Mouse (Mus musculus): ENCODE measurements around the gene Egfr. TPM values are rescaled to one million over a fixed set of nuclear protein-coding genes. Genes with fewer than 3 reads are reported as not detected.

The Egfr gene
- polyA plus RNA-seq, 1 experiment, result 6.8 TPM

DNA sequence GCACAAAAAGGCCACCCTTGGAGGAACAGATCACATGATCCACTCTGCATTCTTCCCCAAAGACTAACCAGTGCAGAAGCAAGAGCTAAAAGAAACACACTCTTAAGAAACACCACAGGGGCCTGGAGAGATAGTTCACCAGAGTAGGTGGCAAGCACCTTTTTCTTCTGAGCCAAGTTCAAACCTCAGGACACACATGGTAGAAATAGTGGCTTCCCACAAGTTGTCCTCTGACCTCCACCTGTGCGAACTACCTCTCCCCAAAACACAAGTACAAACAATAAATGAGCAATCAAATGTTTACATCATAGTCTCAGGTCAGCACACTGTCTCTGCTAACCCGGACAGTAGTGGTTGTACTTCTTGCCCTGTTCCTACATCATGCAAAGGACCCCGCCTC lies 45.5 kb downstream of the Egfr start:
- no peak overlapping the region for H3K27ac ChIP-seq (ENCODE audit: insufficient read depth, low read length)
- no peak for TF ChIP-seq CTCF (IDR thresholded peaks at IDR 0.05; ENCODE audit: extremely low read depth, insufficient read depth, low read length)
- TF ChIP-seq POLR2A (IDR thresholded peaks at IDR 0.05; ENCODE audit: extremely low read depth, insufficient read depth, low read length), result no peak
- H3K4me3 ChIP-seq (ENCODE audit: insufficient read depth, low read length), result no peak overlapping the region
- no peaks in the 10 kb centered on the region; the same call in 1 of the 2 replicates for H3K4me1 ChIP-seq (ENCODE audit: control insufficient read depth, insufficient read depth, low read length)

DNA sequence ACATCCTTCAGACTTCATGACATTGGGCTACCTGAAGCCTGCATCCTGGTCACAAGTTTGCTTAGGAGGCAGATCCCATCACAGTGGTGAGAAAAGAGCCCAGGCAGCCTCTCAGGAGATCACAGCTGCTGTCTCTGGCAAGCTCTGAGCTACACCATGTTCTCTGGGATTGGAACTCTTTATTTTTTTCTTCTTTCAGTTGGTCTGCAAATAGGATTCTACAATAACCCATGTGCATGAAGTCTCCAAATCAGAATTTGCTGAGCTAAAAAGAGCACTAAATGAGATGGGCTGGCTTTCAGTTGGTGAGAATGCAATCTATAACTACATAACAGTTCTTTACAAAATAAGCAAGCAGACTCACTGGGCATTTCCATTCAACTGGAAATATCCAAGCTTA lies 46.1 kb downstream of the Egfr start:
- H3K4me3 ChIP-seq (ENCODE audit: insufficient read depth, low read length), result no peak overlapping the region
- TF ChIP-seq POLR2A (IDR thresholded peaks at IDR 0.05; ENCODE audit: extremely low read depth, insufficient read depth, low read length) (no peak), CTCF (IDR thresholded peaks at IDR 0.05; ENCODE audit: extremely low read depth, insufficient read depth, low read length) (no peak)
- no peak overlapping the region for H3K27ac ChIP-seq (ENCODE audit: insufficient read depth, low read length)
- H3K4me1 ChIP-seq (ENCODE audit: control insufficient read depth, insufficient read depth, low read length), result no peaks in the 10 kb centered on the region; the same call in 1 of the 2 replicates

DNA sequence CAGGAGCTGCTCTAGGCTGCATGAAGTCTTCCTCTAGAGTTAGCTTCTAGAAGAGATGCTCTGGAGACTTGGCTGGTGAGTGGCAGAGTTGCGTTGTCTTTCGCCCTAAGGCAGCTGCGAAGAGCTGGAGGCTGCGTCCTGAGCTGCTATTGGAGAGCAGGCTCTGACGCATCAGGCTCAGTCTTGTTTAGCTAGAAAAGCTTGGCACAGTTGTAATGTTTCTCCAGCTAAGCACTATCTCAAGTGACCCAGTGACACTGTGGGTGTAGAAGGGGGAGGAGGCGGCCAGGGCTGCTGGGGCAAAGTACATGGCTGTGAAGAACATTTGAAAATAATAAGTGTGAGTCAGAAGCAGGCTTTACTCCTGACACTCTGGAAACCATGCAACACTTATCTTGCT lies 48.5 kb downstream of the Egfr start:
- Histone ChIP-seq H3K27ac (ENCODE audit: insufficient read depth, low read length) (no peak overlapping the region), H3K4me1 (ENCODE audit: control insufficient read depth, insufficient read depth, low read length) (no peaks in the 10 kb centered on the region; the same call in 1 of the 2 replicates), H3K4me3 (ENCODE audit: insufficient read depth, low read length) (no peak overlapping the region)
- TF ChIP-seq CTCF (IDR thresholded peaks at IDR 0.05; ENCODE audit: extremely low read depth, insufficient read depth, low read length) (no peak), POLR2A (IDR thresholded peaks at IDR 0.05; ENCODE audit: extremely low read depth, insufficient read depth, low read length) (no peak)

DNA sequence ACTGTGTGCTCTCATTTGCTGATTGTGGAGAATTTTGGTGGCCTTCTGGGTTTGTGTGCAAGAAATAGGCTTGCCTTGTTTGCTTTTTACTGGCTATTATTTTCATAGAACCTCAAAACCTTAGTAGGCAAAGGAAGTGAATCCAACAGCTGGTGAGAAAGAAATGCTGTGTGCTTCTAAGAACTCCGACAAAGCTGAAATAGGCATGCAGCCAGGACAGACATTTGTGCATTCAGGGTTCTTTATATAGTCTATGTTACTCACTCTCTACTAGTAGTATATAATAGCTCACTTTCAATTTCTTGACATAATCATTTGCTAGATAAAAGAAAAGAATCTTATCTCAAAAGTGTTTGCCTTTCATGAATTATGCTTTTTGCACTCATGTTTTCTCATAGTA lies 50.7 kb downstream of the Egfr start:
- H3K4me3 ChIP-seq (ENCODE audit: insufficient read depth, low read length), result no peak overlapping the region
- H3K27ac ChIP-seq (ENCODE audit: insufficient read depth, low read length), result no peak overlapping the region
- no peaks in the 10 kb centered on the region; the same call in 1 of the 2 replicates for H3K4me1 ChIP-seq (ENCODE audit: control insufficient read depth, insufficient read depth, low read length)
- TF ChIP-seq POLR2A (IDR thresholded peaks at IDR 0.05; ENCODE audit: extremely low read depth, insufficient read depth, low read length) (no peak), CTCF (IDR thresholded peaks at IDR 0.05; ENCODE audit: extremely low read depth, insufficient read depth, low read length) (no peak)

DNA sequence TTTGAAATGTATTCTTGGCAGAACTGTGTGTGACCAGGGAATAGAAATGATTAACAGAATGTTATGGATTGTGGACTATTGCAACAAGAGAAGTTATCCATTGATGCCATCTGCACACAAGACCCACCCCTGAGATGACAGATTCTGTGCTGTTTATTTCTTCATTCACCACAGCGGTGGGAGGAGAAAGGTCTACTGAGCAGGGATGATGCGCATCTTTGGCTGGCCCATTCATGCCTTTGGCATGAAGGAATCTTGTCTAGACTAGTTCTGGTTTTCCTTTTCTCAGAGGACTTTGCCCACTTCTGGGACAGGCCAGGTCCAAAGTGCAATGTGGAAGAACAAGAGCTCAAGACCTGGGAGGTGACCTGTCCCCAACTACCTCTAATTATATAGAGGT lies 52.0 kb downstream of the Egfr start:
- Histone ChIP-seq H3K4me3 (ENCODE audit: insufficient read depth, low read length) (no peak overlapping the region), H3K27ac (ENCODE audit: insufficient read depth, low read length) (no peak overlapping the region), H3K4me1 (ENCODE audit: control insufficient read depth, insufficient read depth, low read length) (no peaks in the 10 kb centered on the region; the same call in 1 of the 2 replicates)
- TF ChIP-seq POLR2A (IDR thresholded peaks at IDR 0.05; ENCODE audit: extremely low read depth, insufficient read depth, low read length), result no peak
- TF ChIP-seq CTCF (IDR thresholded peaks at IDR 0.05; ENCODE audit: extremely low read depth, insufficient read depth, low read length), result no peak

DNA sequence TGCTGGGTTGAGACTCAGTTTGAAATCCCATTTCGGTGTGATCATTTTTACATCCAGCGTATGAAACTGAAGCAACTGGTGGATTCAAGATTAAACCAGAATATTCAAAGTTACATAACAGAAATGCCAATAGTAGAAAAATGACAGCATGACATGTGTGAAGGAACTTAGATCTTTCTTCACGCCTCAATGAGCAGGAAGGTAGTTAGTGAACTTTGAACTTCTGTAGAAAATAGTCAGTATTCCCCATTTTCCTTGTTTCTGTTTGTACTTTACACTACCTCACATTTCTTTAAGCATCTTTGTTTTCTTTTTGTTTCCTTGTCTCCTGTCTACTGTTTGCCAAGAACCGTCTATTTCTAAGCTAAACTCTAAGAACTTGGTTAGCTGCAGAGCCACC lies 53.9 kb downstream of the Egfr start:
- Histone ChIP-seq H3K4me1 (ENCODE audit: control insufficient read depth, insufficient read depth, low read length) (no peaks in the 10 kb centered on the region; the same call in none of the 2 replicates), H3K4me3 (ENCODE audit: insufficient read depth, low read length) (no peak overlapping the region), H3K27ac (ENCODE audit: insufficient read depth, low read length) (no peak overlapping the region)
- TF ChIP-seq POLR2A (IDR thresholded peaks at IDR 0.05; ENCODE audit: extremely low read depth, insufficient read depth, low read length), result no peak
- no peak for TF ChIP-seq CTCF (IDR thresholded peaks at IDR 0.05; ENCODE audit: extremely low read depth, insufficient read depth, low read length)

DNA sequence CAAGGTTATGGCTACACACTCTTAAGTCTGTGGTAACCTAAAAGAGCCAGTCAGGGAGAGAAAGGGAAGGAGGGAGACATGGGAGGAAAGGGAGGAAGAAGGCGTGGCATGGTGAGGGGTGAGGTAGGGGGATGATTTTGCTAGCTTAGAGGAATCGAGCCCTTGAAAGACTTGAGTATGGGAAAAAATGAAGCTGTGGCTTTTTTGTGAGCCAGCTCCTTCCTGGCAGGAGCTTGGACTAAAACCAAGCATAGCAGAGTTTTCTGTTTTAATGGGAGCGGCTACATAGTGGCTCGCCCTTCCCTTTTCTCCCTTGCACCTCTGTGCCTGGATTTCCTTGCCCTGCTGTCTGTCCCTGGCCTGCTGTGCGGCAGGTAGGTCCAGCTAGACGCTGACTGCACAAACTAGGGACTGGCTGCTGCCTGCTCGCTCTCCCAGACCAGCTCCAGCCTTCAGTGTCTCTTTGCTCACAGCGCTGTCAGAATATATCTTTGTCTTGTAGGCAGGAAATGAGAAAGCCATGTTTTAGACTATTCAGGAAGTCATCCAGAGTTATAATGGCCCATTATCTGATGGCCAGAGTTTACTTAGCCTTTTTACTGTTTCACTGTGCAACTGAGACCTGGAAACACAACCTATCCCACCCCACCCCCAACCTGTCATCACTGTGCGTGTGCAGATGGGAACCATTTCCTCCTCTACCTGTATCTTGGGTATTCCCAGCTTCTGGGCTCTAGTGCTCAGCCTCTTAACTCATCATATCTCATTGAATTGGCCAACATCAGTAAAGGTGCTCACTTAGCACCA lies 57.4 kb downstream of the Egfr start:
- Histone ChIP-seq H3K4me3 (ENCODE audit: insufficient read depth, low read length) (no peak overlapping the region), H3K4me1 (ENCODE audit: control insufficient read depth, insufficient read depth, low read length) (no peaks in the 10 kb centered on the region; the same call in 1 of the 2 replicates), H3K27ac (ENCODE audit: insufficient read depth, low read length) (no peak overlapping the region)
- TF ChIP-seq POLR2A (IDR thresholded peaks at IDR 0.05; ENCODE audit: extremely low read depth, insufficient read depth, low read length) (no peak), CTCF (IDR thresholded peaks at IDR 0.05; ENCODE audit: extremely low read depth, insufficient read depth, low read length) (no peak)

DNA sequence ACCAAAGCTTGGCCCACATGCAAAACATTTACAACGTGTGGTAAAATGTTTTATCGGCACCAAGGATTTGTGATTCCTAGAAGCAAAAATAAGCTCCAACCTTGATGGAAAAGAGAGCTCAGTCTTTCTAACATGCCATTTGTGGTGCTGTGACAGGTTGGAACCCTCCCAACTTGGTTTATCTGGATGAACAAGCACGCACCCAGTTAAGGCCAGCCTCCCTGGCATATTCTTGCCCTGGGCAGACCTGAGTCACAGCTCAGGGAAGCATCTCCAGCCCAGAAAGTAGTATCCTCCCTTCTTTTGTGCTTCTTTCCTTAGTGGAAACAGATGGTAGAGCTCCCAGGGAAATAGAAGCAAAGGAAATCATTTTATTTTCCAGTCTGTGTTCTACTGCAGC lies 58.1 kb downstream of the Egfr start:
- TF ChIP-seq POLR2A (IDR thresholded peaks at IDR 0.05; ENCODE audit: extremely low read depth, insufficient read depth, low read length) (no peak), CTCF (IDR thresholded peaks at IDR 0.05; ENCODE audit: extremely low read depth, insufficient read depth, low read length) (no peak)
- no peak overlapping the region for H3K27ac ChIP-seq (ENCODE audit: insufficient read depth, low read length)
- no peak overlapping the region for H3K4me3 ChIP-seq (ENCODE audit: insufficient read depth, low read length)
- H3K4me1 ChIP-seq (ENCODE audit: control insufficient read depth, insufficient read depth, low read length), result no peaks in the 10 kb centered on the region; the same call in 1 of the 2 replicates

DNA sequence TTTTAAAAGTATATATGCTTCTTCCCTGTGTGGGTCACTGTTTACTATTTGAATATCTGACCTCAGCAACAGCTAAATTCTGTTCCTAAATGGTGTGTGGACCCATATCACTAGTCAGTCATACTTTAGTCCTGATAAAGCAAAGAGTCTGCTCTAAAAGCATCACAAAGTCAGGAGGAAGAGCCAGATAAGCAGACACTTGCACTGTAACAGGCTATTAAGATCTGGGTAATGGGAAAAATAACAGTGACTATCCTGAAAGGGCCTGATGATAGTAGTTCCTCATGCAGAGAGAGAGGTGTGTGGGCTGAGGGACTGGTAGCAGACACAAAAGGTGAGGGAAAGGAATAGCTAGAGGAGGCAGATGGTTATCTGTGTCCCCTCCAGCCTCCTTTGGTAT lies 61.3 kb downstream of the Egfr start:
- H3K27ac ChIP-seq (ENCODE audit: insufficient read depth, low read length), result no peak overlapping the region
- TF ChIP-seq POLR2A (IDR thresholded peaks at IDR 0.05; ENCODE audit: extremely low read depth, insufficient read depth, low read length) (no peak), CTCF (IDR thresholded peaks at IDR 0.05; ENCODE audit: extremely low read depth, insufficient read depth, low read length) (no peak)

DNA sequence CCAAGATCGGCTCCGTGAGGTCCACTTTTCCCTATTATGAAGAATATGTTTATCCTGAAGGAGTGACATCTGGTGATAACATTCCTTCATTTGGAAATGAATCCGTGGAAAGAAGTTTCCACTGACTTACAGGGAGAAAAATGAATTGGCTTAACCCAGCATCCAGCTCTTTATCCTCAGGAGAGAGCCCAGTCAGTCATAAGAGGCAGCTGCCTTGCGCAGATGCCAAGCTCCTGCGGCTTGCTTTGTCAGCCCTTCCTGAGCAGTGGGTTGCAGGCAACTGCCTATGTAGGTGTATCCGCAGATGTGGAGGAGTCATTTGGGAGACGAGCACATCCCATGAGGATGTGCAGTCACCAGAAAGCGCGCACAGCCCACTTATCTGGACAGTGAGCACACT lies 64.4 kb downstream of the Egfr start:
- no peak overlapping the region for H3K27ac ChIP-seq (ENCODE audit: insufficient read depth, low read length)
- H3K4me1 ChIP-seq (ENCODE audit: control insufficient read depth, insufficient read depth, low read length), result peaks cover 2% of the 10 kb centered on the region; the same call in 1 of the 2 replicates
- H3K4me3 ChIP-seq (ENCODE audit: insufficient read depth, low read length), result no peak overlapping the region
- no peak for TF ChIP-seq POLR2A (IDR thresholded peaks at IDR 0.05; ENCODE audit: extremely low read depth, insufficient read depth, low read length)
- TF ChIP-seq CTCF (IDR thresholded peaks at IDR 0.05; ENCODE audit: extremely low read depth, insufficient read depth, low read length), result no peak

More for the DNA sequence above, 61.3 kb downstream of the Egfr start:
- Histone ChIP-seq H3K4me3 (ENCODE audit: insufficient read depth, low read length) (no peak overlapping the region), H3K4me1 (ENCODE audit: control insufficient read depth, insufficient read depth, low read length) (no peaks in the 10 kb centered on the region; the same call in 1 of the 2 replicates)

Data from cortical plate, adult 2 months (tissue).